Mouse (Mus musculus) MEL (cell line): ENCODE measurements around the gene Prm1.

Experiments used
- POLR2A ChIP-seq, 2 experiments: IDR thresholded peaks; 2 replicates each; pipeline ENCODE4 v1.6.1; 2011 to 2012; ENCODE audit warnings: low read length in 2 of 2, mild to moderate bottlenecking in 2 of 2, control low read depth in 1 of 2, improper control_type of control experiment in 1 of 2, low read depth in 1 of 2, moderate library complexity in 1 of 2; ENCODE audit not compliant: control insufficient read depth in 1 of 2, insufficient read depth in 1 of 2, poor library complexity in 1 of 2
- UBTF ChIP-seq: IDR thresholded peaks from 2 replicates; pipeline ENCODE4 v1.6.1; 2012; ENCODE audit warnings: low read depth, mild to moderate bottlenecking, inconsistent platforms, low read length, improper control_type of control experiment, moderate library complexity, borderline replicate concordance; ENCODE audit not compliant: insufficient read depth
- ZMIZ1 ChIP-seq: IDR thresholded peaks from 2 replicates; pipeline ENCODE4 v1.6.1; 2012; ENCODE audit warnings: low read depth, mild to moderate bottlenecking, inconsistent platforms, low read length, improper control_type of control experiment, moderate library complexity

GRCm38 (mm10) chr16:10769661-10770060 is 36.0 kb downstream of the Prm1 start:
- no peak for TF ChIP-seq ZMIZ1
- no peak for TF ChIP-seq POLR2A (IDR thresholded peaks at IDR 0.05; ENCODE audit: control insufficient read depth in 1 of 2, insufficient read depth in 1 of 2, low read depth in 1 of 2, low read length in 2 of 2, poor library complexity in 1 of 2)
- TF ChIP-seq UBTF: no peak
